Mouse (Mus musculus) neural tube, embryonic 11.5 days (tissue): ENCODE results near the gene Myh9. TPM values are rescaled to one million over a fixed set of nuclear protein-coding genes. Genes with fewer than 3 reads are reported as not detected.

Source experiments
- polyA plus RNA-seq: library from polyadenylated mRNA; unstranded; fragments of >200 nt; fragmentation: Nextera tagmentation; extraction: Ambion mirVana; gene quantifications from 2 replicates; pipeline ENCODE4 v1.2.1, GENCODE M21; 2014

The Myh9 gene
- polyA plus RNA-seq, 1 experiment from 2014 or later, result 24.5 TPM

Other genes with a start within 250 kb of the Myh9 start
- not detected in 2 replicates for gene Apol10b, start 246.1 kb downstream of the Myh9 start, polyA plus RNA-seq
- not detected in 2 replicates for gene Gm36245, start 242.9 kb downstream of the Myh9 start, polyA plus RNA-seq
- not detected in 2 replicates for gene Apol11b, start 198.9 kb downstream of the Myh9 start, polyA plus RNA-seq
- gene Apol7e, start 143.3 kb downstream of the Myh9 start, polyA plus RNA-seq, result not detected in 2 replicates
- gene Apol9b, start 113.1 kb downstream of the Myh9 start, polyA plus RNA-seq, result not detected in 2 replicates
- 0.08 TPM in 1 of 2 replicates, not detected in the other for gene Apol8, start 85.2 kb downstream of the Myh9 start, polyA plus RNA-seq
- gene Txn2, start 86.8 kb upstream of the Myh9 start, polyA plus RNA-seq, result 262 and 277 TPM in 2 replicates
- 4.1 and 5.7 TPM in 2 replicates for gene Foxred2, start 114.5 kb upstream of the Myh9 start, polyA plus RNA-seq
- 233 and 243 TPM in 2 replicates for gene Eif3d, start 128.6 kb upstream of the Myh9 start, polyA plus RNA-seq